Mouse (Mus musculus): ENCODE results near the gene Anks3.

DNA sequence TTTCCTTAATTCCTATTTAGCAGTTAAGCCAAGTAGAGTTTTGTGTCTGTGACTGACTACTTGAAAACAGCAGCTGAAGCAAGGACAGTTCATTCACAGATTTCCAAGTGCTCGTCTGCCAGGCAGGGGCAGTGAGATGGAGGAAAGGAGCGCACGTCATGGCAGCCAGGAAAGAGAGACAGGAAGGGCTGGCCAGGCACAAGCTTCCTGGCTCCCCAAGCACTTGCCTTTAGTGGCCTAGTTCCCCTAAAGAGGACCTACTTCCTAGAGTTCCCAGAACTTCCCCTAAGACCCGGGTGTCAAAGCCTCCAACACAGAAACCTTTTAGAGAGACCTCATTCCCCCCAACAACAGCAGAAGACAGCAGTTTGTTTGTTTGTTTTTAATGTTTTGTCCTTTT lies 43.4 kb downstream of the Anks3 start:
- TF ChIP-seq EP300 (IDR thresholded peaks at IDR 0.05; ENCODE audit: low read depth) (no peak), CTCF (IDR thresholded peaks at IDR 0.05; ENCODE audit: low read depth) (no peak)
